Mouse (Mus musculus) gastrocnemius, postnatal 25 days (tissue): ENCODE data around the gene Sh3d19. TPM values are rescaled to one million over a fixed set of nuclear protein-coding genes. Genes with fewer than 3 reads are reported as not detected.
"Not testable (repeated sequence)": the region's sequence is repeated elsewhere in the genome, so short reads cannot be mapped to it uniquely, and the experiment has no call there.

Experiments used
- DNase-seq: peaks from one replicate; pipeline ENCODE4 v3.0.0; 2022
- total RNA-seq, 2 experiments: library from RNA; stranded (reverse); gene quantifications; 1 replicate in 1 of 2; 2 replicates in 1 of 2; pipeline ENCODE4 v1.2.3; 2021

Gene Sh3d19
- total RNA-seq, 2 experiments from 2014 or later: 20.0 to 20.6 TPM

- DNase-seq: no peak
Measured at GRCm38 (mm10) chr3:85980036-85980435, 9.1 kb downstream of the Sh3d19 start.

DNA sequence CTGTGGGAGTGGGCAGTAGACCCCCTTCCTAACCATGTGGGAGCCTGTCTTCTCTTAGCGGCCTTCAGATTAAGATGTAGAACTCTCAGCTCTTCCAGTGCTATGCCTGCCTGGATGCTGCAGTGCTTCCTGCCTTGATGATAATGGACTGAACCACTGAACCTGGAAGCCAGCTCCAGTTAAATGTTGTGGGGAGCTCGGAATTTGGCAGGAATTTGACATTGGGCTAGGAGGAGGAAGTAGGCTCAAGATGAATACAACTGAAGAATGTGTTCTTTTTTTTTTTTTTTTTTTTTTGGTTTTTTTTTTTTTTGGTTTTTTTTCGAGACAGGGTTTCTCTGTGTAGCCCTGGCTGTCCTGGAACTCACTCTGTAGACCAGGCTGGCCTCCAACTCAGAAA lies 10.9 kb downstream of the Sh3d19 start:
- not testable (repeated sequence) for DNase-seq

GRCm38 (mm10) chr3:85984537-85984936 lies 13.6 kb downstream of the Sh3d19 start:
- DNase-seq: no peak

DNA sequence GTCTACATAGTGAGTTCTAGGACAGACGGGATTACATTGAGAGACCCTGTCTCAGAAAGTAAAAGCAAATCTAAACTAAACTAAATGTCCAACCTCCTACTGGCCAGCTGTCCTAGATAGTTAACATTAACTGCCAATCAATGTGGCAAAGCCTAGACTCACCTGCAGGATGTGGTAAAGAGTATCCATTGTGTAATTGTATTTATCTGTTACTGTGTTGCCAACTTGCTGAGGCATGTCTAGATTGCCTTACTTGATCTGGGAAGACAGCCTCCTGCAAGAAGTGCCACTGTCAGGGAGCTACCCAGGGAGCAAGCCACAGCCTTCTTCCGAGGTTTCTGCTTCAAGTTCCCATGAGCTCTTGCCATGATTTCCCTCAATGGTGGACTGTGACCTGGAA lies 16.3 kb downstream of the Sh3d19 start:
- no peak for DNase-seq

GRCm38 (mm10) chr3:85991140-85991801 lies 20.4 kb downstream of the Sh3d19 start:
- no peak for DNase-seq

- no peak for DNase-seq
Measured at GRCm38 (mm10) chr3:85991802-85992156, 20.9 kb downstream of the Sh3d19 start.

DNA sequence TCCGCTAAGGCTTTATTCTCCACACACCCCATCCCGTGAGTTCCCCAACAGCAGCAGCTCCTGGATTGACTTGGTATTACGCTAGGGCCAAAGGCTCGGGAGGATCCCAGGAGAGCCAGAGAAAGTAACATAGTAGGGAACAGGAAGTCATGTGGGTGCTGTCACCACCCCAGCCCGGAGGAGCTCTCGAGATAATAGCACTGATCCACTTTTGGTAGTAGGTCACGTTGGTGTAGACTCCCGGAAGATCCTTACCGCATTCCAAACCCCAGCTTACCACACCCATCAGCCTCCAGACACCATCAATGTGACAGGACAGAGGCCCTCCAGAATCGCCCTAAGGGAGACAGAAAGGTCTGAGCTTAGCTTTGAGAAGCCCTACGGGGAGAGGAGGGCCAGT lies 22.8 kb downstream of the Sh3d19 start:
- peak; percentile 25 for DNase-seq

DNA sequence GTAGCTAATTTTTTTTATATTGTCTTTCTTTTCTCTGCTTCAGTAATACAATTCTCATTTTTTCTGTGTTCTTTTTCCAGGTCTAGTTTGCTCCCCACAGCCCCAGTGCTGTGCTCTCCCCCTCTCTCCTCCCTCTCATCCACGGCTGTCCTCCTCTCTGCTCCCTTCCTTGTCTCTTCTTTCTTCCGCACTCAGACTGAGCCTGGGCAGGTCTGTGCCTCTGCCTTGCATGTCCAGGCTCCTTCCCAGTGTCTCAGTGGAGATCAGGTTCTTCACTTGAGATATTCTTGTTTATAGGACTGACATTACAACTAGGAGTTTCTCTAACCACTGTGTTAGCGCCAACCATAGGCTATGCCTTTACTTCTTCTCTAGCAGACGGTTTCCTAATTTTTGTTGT lies 23.7 kb downstream of the Sh3d19 start:
- DNase-seq: no peak

GRCm38 (mm10) chr3:86001271-86001670 lies 30.4 kb downstream of the Sh3d19 start:
- no peak for DNase-seq

GRCm38 (mm10) chr3:86002423-86002822 lies 31.5 kb downstream of the Sh3d19 start, which contains the start of gene Prss48:
Gene Prss48, minus strand, starts transcription at chr3:86002491.
- no peak for DNase-seq

GRCm38 (mm10) chr3:86002940-86003339 lies 32.0 kb downstream of the Sh3d19 start:
- DNase-seq: no peak

GRCm38 (mm10) chr3:86004751-86005150 lies 33.8 kb downstream of the Sh3d19 start:
- DNase-seq: no peak

DNA sequence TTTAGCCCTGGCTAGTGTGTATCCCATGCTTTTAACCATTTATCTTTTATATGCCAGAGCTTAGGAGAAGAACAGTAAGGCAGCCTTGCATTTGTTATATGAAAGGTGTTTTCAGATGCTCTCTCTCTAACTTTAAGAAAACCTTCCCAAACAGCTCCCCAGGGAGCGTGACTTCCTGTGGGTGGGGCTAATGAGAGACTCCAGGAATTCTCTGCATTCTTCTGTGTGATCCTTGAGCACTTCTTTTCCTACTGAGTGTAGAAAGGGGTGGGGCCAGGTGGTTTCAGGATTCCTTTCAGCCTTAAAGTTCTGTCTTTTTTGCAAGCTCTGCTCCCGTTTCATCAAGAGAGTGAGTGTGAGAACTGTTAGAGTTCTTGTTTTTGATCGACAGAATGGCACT lies 39.7 kb downstream of the Sh3d19 start:
- no peak for DNase-seq

GRCm38 (mm10) chr3:86011373-86011772 lies 40.5 kb downstream of the Sh3d19 start:
- DNase-seq: no peak

DNA sequence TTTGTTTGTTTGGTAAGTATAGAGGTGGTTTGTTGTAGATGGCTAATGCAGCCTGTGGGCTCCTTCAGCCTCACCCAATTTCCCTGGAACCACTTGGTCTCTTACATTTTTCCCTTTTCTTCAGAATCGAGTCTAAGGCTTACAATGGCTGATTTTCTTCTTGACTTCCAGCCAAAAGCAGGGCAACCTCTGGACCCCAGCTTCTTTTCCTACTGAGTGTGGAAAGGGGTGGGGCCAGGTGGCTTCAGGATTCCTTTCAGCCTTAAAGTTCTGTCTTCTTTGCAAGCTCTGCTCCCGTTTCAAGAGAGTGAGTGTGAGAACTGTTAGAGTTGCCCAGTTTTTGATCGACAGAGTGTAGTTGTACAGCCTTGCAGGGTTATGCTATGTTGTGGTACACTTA lies 40.9 kb downstream of the Sh3d19 start:
- no peak for DNase-seq

- no peak for DNase-seq
Measured at GRCm38 (mm10) chr3:86013837-86014236, 42.9 kb downstream of the Sh3d19 start.

GRCm38 (mm10) chr3:86016965-86017364 lies 46.1 kb downstream of the Sh3d19 start:
- DNase-seq: no peak

DNA sequence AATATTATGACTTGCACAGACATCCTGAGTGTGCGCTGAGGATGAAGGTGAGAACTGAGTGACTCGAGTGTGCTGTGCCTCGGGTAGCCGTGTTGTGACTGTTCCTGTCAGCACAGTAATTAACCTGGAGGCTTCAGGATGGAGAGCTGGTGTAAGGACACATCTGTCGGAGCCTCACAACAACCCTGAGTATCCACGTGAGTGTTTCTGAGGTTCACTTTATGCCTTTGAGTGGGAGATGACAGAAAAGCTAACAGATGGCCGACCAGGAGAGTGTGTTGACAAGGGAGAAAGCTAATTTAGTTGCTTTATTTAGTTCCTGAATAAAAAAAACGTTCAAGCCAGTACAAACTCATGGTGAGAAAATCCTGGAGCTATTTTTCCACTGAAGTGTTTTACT lies 46.6 kb downstream of the Sh3d19 start:
- DNase-seq: no peak

GRCm38 (mm10) chr3:86020921-86021650 lies 50.2 kb downstream of the Sh3d19 start:
- no peak for DNase-seq

GRCm38 (mm10) chr3:86021651-86022050 lies 50.7 kb downstream of the Sh3d19 start:
- DNase-seq: no peak

- no peak for DNase-seq
Measured at GRCm38 (mm10) chr3:86024065-86024795, 53.3 kb downstream of the Sh3d19 start.

DNA sequence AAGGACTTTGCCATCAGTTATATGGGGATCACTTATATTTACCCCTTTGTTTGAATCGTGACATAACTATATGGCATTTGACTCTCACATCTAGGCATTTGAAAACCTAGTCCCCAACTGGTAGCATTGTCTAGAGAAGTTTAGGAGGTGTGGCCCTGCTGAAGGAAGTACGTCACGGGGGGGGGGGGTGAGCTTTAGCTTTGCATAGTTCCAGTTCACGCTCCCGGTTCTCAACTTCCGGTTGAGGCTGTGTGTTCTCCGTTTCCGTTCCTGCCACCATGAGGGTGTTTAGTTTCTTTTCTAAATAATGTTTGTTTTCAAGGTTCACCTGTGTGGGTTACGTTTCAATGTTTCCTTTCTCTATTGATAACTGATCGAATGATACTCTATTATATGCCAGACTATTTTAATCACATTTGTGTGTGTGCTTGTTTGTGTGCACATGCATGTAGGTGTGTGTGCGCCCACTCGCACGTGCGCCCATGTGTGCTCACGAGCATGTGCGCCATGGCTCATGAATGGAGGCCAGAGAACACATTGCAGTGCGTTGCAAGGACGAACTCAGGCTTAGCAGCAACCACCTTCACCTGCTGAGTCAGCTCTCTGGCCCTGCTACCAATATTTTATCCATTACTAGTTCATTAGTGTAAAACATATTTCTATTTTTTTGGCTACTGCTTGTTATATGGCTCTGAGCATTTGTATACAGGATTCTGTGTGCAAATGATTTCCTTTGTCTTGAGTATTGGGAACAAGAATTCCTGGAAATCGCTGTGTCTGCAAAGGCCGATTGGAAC lies 54.6 kb downstream of the Sh3d19 start:
- DNase-seq: no peak
